Mouse (Mus musculus) spleen, embryonic (tissue): ENCODE data around the gene Sipa1l1.

Experiments
- CTCF ChIA-PET: fragments of 350-600 bp; sonication (Branson Sonifier 250); formaldehyde crosslinking; loops from one replicate; lab custom pipeline; 2022; lab: Charles Lee

The Sipa1l1 gene

GRCm38 (mm10) chr12:82284617-82285016 is 115.5 kb downstream of the Sipa1l1 start:
- CTCF ChIA-PET, result no interaction called here

GRCm38 (mm10) chr12:82285018-82285417 is 115.9 kb downstream of the Sipa1l1 start:
- CTCF ChIA-PET, result interaction anchor here (0.7 to 0.8 kb wide), 2 partner anchors 8 to 126 kb away, joined by 3 to 14 read pairs; no protein-coding TSS in a partner anchor

- CTCF ChIA-PET, result no interaction called here
Measured at GRCm38 (mm10) chr12:82286068-82286467, 116.9 kb downstream of the Sipa1l1 start.

- CTCF ChIA-PET, result no interaction called here
Measured at GRCm38 (mm10) chr12:82286804-82287203, 117.7 kb downstream of the Sipa1l1 start.

- CTCF ChIA-PET, result no interaction called here
Measured at GRCm38 (mm10) chr12:82293545-82294247, 124.6 kb downstream of the Sipa1l1 start.

- CTCF ChIA-PET, result no interaction called here
Measured at GRCm38 (mm10) chr12:82294906-82295887, 126.1 kb downstream of the Sipa1l1 start.

GRCm38 (mm10) chr12:82296276-82296675 is 127.2 kb downstream of the Sipa1l1 start:
- CTCF ChIA-PET, result no interaction called here

- CTCF ChIA-PET, result no interaction called here
Measured at GRCm38 (mm10) chr12:82297196-82297595, 128.1 kb downstream of the Sipa1l1 start.

GRCm38 (mm10) chr12:82298662-82299460 is 129.7 kb downstream of the Sipa1l1 start:
- CTCF ChIA-PET, result no interaction called here

GRCm38 (mm10) chr12:82304140-82304539 is 135.0 kb downstream of the Sipa1l1 start:
- CTCF ChIA-PET, result no interaction called here

GRCm38 (mm10) chr12:82306035-82306434 is 136.9 kb downstream of the Sipa1l1 start:
- CTCF ChIA-PET, result interaction anchor here (0.6 kb wide), 1 partner anchor 13 kb away, joined by 4 read pairs; no protein-coding TSS in a partner anchor

- CTCF ChIA-PET, result no interaction called here
Measured at GRCm38 (mm10) chr12:82311593-82311992, 142.5 kb downstream of the Sipa1l1 start.

GRCm38 (mm10) chr12:82312091-82312820 is 143.1 kb downstream of the Sipa1l1 start:
- CTCF ChIA-PET, result no interaction called here

- CTCF ChIA-PET, result no interaction called here
Measured at GRCm38 (mm10) chr12:82313091-82313490, 144.0 kb downstream of the Sipa1l1 start.

- CTCF ChIA-PET, result interaction anchor here (0.6 to 0.7 kb wide), 2 partner anchors 10 to 14 kb away, joined by 3 to 4 read pairs; no protein-coding TSS in a partner anchor
Measured at GRCm38 (mm10) chr12:82319436-82320131, 150.5 kb downstream of the Sipa1l1 start.

- CTCF ChIA-PET, result interaction anchor here (0.6 kb wide), 1 partner anchor 10 kb away, joined by 3 read pairs; no protein-coding TSS in a partner anchor
Measured at GRCm38 (mm10) chr12:82320204-82320603, 151.1 kb downstream of the Sipa1l1 start.

- CTCF ChIA-PET, result no interaction called here
Measured at GRCm38 (mm10) chr12:82321397-82321796, 152.3 kb downstream of the Sipa1l1 start.

GRCm38 (mm10) chr12:82321855-82322254 is 152.7 kb downstream of the Sipa1l1 start:
- CTCF ChIA-PET, result no interaction called here

- CTCF ChIA-PET, result interaction anchor here (0.5 kb wide), 1 partner anchor 183 kb away, joined by 3 read pairs; no protein-coding TSS in a partner anchor
Measured at GRCm38 (mm10) chr12:82322759-82323451, 153.8 kb downstream of the Sipa1l1 start.
